Mouse (Mus musculus): ENCODE results near the gene Svs1.

GRCm38 (mm10) chr6:48958053-48958452 lies 28.6 kb upstream of the Svs1 start:
- TF ChIP-seq HCFC1 (IDR thresholded peaks at IDR 0.05; ENCODE audit: borderline replicate concordance, insufficient read depth, low read length) (no peak), MAFK (IDR thresholded peaks at IDR 0.05; ENCODE audit: insufficient read depth, low read depth, low read length) (no peak), ZNF384 (IDR thresholded peaks at IDR 0.05; ENCODE audit: low read depth, low read length) (no peak)
